Mouse (Mus musculus): Measurements from ENCODE around the gene Hs6st1.

GRCm38 (mm10) chr1:36080974-36081373 lies 12.8 kb downstream of the Hs6st1 start:
- TF ChIP-seq CTCF (IDR thresholded peaks at IDR 0.05; ENCODE audit: low read depth) (no peak), EP300 (IDR thresholded peaks at IDR 0.05; ENCODE audit: low read depth) (no peak)

Data from liver, postnatal 0 days (tissue).